Mouse (Mus musculus) adrenal gland (tissue): Measurements from ENCODE around the gene Rab23.

Experiments used
- intact Hi-C: fragments of 180-260 bp; cut with DNase I; formaldehyde crosslinking; loops from one replicate; pipeline ENCODE4 v1.15.1; 2025

Rab23 gene

DNA sequence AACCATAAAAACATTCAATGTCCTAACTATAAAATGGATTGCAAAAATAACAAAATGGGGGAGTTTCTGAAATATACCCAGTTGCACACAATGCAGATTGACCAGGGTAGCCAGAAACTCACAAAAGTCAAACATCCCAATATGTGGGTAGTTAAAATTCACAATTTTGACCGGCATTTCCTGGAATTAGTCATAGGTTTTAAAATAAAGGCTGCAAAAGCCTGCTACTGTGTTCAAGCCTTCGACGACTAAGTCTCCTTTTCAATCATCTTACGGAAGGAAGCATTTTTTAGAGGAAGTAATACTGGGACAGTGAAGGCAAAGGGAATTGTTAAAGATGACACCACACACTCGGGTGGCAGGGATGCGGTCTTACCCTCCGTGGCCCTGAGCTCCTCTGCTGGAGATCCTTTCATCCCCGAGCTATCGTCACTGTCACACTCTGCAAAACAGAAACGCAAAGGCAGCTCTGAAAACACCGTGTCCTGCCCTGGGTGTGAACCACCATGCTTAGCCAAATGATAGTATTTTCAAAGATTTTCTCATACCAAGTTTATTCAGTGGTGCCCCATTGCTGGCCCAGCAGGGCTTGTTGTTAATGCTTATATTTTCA is 45.9 kb downstream of the Rab23 start:
- intact Hi-C loops: no loop called here

DNA sequence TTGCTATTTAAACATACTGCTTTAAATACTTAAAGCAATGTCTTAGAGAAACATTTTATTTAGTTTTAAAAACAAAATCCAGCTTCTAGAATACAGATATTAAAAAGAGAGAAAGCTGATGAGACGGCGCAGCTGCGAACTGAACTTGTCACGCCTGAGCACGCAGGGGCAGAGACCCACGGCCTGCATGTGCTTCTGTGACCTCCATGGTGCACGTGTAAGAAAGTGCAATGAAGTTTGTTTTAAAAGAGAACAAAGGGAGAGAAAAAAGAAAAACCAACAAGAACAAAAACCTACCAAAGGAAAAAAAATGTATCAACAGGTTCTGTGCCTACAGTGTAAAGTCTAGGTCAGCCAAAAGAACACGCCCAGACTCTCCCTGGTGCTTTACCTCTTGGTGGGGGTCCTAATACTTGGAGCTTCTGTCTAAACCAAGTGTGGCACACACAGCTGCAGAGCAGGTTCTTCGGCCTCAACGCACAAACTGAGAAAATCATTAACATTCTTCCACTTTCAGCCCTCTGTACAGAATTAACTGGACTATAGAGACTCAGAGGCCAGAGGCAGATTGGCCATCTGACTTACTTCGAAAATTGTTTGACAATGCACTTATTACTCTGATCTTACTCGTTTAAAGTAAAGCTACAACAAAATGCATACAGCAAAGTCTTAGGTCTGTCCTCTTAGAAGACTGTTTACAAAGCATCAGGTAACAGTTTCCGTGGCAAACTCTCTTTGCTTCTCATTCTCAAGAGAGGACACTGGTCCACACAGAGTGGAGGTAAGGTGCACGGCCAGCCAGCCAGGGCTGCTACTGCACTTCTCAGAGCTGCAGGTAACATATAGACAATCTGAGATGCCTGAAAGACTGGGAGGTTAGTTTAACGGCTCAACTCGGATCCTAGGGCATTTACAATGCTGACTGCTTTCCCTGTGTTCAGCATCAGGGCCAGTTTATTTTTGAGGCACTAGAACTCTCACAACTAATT is 47.1 kb downstream of the Rab23 start:
- intact Hi-C loops: no loop called here

DNA sequence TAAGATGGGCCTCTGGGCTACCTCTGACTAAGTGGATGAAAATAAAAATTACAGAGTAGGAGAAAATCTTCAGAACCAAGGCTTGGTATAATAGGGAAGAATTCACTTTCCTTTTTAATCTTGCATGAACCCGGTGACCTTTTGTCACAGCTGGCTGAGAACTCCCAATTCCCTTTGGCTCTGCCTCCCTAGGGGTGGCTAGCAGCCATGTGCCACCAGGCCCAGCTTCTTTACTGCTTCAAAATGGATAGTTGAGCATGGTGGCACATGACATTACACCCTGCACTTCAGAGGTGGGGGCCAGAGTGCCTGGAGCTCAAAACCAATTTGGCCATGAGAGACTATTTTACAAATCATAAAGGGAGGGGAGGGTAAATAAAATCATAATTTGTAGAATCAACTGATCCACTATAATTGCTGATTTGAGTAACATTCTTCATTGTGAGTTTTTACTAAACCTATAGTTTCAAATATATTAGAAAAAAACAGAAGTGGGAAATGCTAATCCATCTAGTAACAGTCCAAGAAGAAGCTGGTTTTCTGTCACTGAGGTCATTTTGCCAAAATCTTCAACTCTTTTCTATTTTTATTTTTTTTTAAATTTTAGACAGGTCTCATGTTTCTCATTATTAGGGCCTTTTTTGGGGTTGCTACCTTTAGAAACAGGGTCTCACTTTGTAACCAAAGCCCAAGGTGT is 48.6 kb downstream of the Rab23 start:
- intact Hi-C loops: no loop called here

DNA sequence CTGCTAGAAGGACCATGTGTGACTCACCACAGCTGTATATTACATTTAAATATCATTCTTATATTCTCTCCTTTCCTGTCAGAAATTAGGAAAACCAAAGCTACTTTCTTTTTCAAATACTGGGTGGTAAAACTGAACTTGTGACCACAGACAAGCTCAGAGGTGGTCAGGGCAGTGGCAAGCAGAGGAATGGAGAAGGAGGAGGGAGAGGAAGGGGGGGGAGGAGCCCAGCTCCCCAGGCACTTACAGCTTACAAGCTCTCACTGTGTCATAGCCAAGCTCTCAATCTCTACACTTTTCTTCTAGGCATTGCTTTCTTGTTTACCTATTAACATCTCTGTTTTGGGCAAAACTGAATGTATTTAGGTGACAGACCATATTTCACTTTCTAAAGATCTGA is 49.1 kb downstream of the Rab23 start:
- intact Hi-C loops: no loop called here

- intact Hi-C loops: no loop called here
These were observed 51.9 kb downstream of the Rab23 start for GRCm38 (mm10) chr1:33771621-33772020.

DNA sequence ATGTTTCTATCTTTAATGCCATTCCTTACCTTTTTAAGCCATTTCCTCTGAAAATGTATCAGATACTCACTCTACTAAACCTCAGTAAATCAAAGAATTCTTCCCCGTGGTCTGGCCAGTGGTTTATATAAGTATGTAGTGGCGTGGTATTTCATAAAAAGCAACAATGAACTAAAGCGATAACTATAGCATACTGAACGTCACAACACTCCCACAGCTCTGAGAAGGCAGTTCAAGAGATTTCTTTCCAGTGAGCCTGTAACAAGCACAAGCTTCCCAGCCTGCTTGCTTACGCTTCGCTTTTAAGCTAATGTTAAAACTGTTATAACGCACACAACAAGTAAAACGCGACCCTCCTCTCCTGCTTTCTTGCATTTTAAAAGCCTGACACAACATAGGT is 52.4 kb downstream of the Rab23 start:
- intact Hi-C loops: no loop called here

GRCm38 (mm10) chr1:33776175-33776611 is 56.5 kb downstream of the Rab23 start:
- intact Hi-C loops: no loop called here

DNA sequence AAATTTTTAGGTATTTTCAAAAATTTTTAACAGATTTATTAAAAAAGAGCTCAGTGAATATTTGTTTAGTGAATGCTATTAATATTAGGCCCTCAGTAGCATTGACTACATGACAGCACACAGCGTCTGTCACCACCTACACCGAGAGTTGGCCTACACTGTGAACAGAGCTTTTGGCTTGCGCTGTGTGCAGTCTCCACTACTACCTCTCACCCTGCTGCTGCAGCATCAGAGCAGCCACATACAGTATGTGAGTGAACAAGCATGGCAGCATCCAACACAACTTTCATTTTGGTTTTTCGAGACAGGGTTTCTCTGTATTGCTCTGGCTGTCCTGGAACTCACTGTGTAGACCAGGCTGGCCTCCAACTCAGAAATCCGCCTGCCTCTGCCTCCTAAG is 64.9 kb downstream of the Rab23 start:
- intact Hi-C loops: no loop called here

DNA sequence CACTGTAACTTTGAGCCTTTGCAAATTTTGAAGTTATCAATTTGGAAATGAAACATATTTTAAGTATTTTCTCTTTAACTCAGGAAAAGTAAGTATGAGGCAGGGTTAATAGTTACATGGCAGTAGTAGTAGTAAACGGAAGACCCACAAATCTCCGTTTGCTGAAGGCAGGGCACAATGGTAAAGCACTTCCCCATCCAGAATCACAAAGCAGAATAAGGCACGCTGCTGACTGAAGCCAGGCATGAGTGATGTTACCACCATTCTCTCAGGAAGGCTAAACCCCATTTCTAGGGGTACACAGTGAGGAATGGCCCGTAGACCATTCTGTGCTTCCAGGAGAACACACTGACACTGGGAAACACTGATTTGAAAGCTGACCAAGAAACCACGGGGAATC is 68.4 kb downstream of the Rab23 start:
- intact Hi-C loops: no loop called here

GRCm38 (mm10) chr1:33788493-33788892 is 68.8 kb downstream of the Rab23 start:
- intact Hi-C loops: no loop called here
